Mouse (Mus musculus): Measurements from ENCODE around the gene Nav1. TPM values are rescaled to one million over a fixed set of nuclear protein-coding genes. Genes with fewer than 3 reads are reported as not detected.

Nav1 gene
- total RNA-seq, 2 experiments from 2014 or later: 8.7 to 9.7 TPM

- no peak for DNase-seq
- intact Hi-C loops (cut with DNase I): no loop called here
Observed at GRCm38 (mm10) chr1:135554632-135555260, 52.3 kb downstream of the Nav1 start.

- intact Hi-C loops (cut with DNase I): no loop called here
Observed at GRCm38 (mm10) chr1:135553615-135554014, 53.5 kb downstream of the Nav1 start.

GRCm38 (mm10) chr1:135553154-135553553 lies 53.9 kb downstream of the Nav1 start:
- no peak for DNase-seq
- intact Hi-C loops (cut with DNase I): no loop called here

More at GRCm38 (mm10) chr1:135553615-135554014, 53.5 kb downstream of the Nav1 start:
- no peak for DNase-seq

- no peak for DNase-seq
- intact Hi-C loops (cut with DNase I): no loop called here
Observed at GRCm38 (mm10) chr1:135550886-135551285, 56.2 kb downstream of the Nav1 start.

GRCm38 (mm10) chr1:135548750-135549149 lies 58.3 kb downstream of the Nav1 start:
- DNase-seq: peak; percentile 73 to 74
- intact Hi-C loops (cut with DNase I): no loop called here

- DNase-seq: no peak
- intact Hi-C loops (cut with DNase I): loop anchor here (1.0 kb wide), 1 partner anchor 124 kb away; no protein-coding TSS in a partner anchor
Observed at GRCm38 (mm10) chr1:135546099-135546498, 61.0 kb downstream of the Nav1 start.

- intact Hi-C loops (cut with DNase I): no loop called here
- DNase-seq: peak; percentile 68 to 77
Observed at GRCm38 (mm10) chr1:135544504-135545146, 62.5 kb downstream of the Nav1 start.

GRCm38 (mm10) chr1:135542841-135543810 lies 64.0 kb downstream of the Nav1 start:
- intact Hi-C loops (cut with DNase I): no loop called here
- peak in 1 of 2 experiments; percentile 47 for DNase-seq

- no peak for DNase-seq
- intact Hi-C loops (cut with DNase I): no loop called here
Observed at GRCm38 (mm10) chr1:135542080-135542479, 65.0 kb downstream of the Nav1 start.

- peak; percentile 76 to 81 for DNase-seq
- intact Hi-C loops (cut with DNase I): loop anchor here (1.0 kb wide), 1 partner anchor 79 kb away; no protein-coding TSS in a partner anchor
Observed at GRCm38 (mm10) chr1:135540270-135540669, 66.8 kb downstream of the Nav1 start.

GRCm38 (mm10) chr1:135538441-135539265 lies 68.4 kb downstream of the Nav1 start:
- intact Hi-C loops (cut with DNase I): no loop called here
- DNase-seq: no peak

GRCm38 (mm10) chr1:135536822-135537221 lies 70.3 kb downstream of the Nav1 start:
- no peak for DNase-seq
- intact Hi-C loops (cut with DNase I): no loop called here

- intact Hi-C loops (cut with DNase I): no loop called here
- DNase-seq: peak in 1 of 2 experiments; percentile 45
Observed at GRCm38 (mm10) chr1:135536326-135536725, 70.8 kb downstream of the Nav1 start.

- intact Hi-C loops (cut with DNase I): no loop called here
- DNase-seq: peak in 1 of 2 experiments; percentile 58
Observed at GRCm38 (mm10) chr1:135535256-135535655, 71.8 kb downstream of the Nav1 start.

- DNase-seq: no peak
- intact Hi-C loops (cut with DNase I): no loop called here
Observed at GRCm38 (mm10) chr1:135534782-135535181, 72.3 kb downstream of the Nav1 start.

GRCm38 (mm10) chr1:135534070-135534469 lies 73.0 kb downstream of the Nav1 start:
- DNase-seq: no peak
- intact Hi-C loops (cut with DNase I): no loop called here

- intact Hi-C loops (cut with DNase I): no loop called here
- no peak for DNase-seq
Observed at GRCm38 (mm10) chr1:135532383-135532782, 74.7 kb downstream of the Nav1 start.

GRCm38 (mm10) chr1:135531981-135532380 lies 75.1 kb downstream of the Nav1 start:
- intact Hi-C loops (cut with DNase I): no loop called here
- no peak for DNase-seq

GRCm38 (mm10) chr1:135531081-135531480 lies 76.0 kb downstream of the Nav1 start:
- DNase-seq: peak; percentile 77 to 89
- intact Hi-C loops (cut with DNase I): no loop called here

GRCm38 (mm10) chr1:135524518-135524860 lies 82.6 kb downstream of the Nav1 start:
- DNase-seq: no peak
- intact Hi-C loops (cut with DNase I): no loop called here
